Mouse (Mus musculus): ENCODE results near the gene Psma6.

GRCm38 (mm10) chr12:55365083-55365482, 18.9 kb upstream of the Psma6 start:
- TF ChIP-seq USF1 (IDR thresholded peaks at IDR 0.05; ENCODE audit: low read depth): no peak
- TF ChIP-seq CTCF (IDR thresholded peaks at IDR 0.05; ENCODE audit: control insufficient read depth, insufficient read depth, insufficient read length): no peak
- no peak for TF ChIP-seq MAX (IDR thresholded peaks at IDR 0.05)
- TF ChIP-seq FOSL1 (IDR thresholded peaks at IDR 0.05; ENCODE audit: insufficient read depth, low read length, poor library complexity, severe bottlenecking): no peak
- TF ChIP-seq MYOG (IDR thresholded peaks at IDR 0.05; ENCODE audit: control insufficient read depth, extremely low read depth, insufficient read length): no peak

All from C2C12 (cell line).